Mouse (Mus musculus): ENCODE measurements around the gene Myo1h.

GRCm38 (mm10) chr5:114239737-114240136, 49.2 kb upstream of the Myo1h start:
- TF ChIP-seq CTCF (IDR thresholded peaks at IDR 0.05; ENCODE audit: extremely low read depth, insufficient read length, insufficient replicate concordance, low read depth, low read length) (no peak), POLR2A (IDR thresholded peaks at IDR 0.05; ENCODE audit: low read depth, low read length) (no peak)
